Mouse (Mus musculus) mature B cell (primary cell): ENCODE data around the gene Prkce.
"Not testable (repeated sequence)": the region's sequence is repeated elsewhere in the genome, so short reads cannot be mapped to it uniquely, and the experiment has no call there.

Experiments
- in situ Hi-C: fragments of 300-500 bp; cut with MboI; formaldehyde crosslinking; loops from 2 replicates; pipeline ENCODE4 v1.14.3; 2019

The Prkce gene

DNA sequence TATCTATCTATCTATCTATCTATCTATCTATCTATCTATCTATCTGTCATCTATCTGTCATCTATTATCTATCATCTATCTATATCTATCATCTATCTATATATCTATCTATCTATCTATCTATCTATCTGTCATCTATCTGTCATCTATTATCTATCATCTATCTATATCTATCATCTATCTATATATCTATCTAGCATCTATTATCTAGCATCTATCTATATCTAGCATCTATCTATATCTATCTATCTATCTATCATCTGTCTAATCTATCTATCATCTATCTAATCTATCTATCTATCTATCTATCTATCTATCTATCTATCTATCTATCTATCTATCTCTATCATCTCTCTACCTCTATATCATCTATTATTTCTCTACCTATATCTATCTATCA lies 309.8 kb downstream of the Prkce start:
- in situ Hi-C loops = not testable (repeated sequence)

DNA sequence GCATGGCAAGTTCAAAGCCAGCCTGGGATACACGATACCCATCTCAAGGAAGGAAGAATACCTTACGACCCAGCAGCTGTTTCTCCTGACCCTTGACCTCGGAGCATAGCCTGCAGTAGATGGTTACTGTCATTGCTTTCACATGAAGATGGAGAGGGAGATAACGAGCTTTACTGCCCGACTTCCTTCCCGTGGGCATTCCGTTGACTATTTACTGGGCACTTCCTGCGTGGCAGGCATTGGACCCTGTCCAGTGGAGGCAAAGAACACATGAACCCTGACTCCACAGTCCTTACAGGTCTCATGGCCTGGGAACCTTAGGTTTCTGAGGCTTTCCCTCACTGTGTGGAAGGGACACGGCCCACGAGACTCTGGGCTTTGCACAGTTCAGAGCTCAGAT lies 311.8 kb downstream of the Prkce start:
- in situ Hi-C loops = no loop called here

- in situ Hi-C loops = no loop called here
Observed at GRCm38 (mm10) chr17:86482675-86483074, 315.1 kb downstream of the Prkce start.

DNA sequence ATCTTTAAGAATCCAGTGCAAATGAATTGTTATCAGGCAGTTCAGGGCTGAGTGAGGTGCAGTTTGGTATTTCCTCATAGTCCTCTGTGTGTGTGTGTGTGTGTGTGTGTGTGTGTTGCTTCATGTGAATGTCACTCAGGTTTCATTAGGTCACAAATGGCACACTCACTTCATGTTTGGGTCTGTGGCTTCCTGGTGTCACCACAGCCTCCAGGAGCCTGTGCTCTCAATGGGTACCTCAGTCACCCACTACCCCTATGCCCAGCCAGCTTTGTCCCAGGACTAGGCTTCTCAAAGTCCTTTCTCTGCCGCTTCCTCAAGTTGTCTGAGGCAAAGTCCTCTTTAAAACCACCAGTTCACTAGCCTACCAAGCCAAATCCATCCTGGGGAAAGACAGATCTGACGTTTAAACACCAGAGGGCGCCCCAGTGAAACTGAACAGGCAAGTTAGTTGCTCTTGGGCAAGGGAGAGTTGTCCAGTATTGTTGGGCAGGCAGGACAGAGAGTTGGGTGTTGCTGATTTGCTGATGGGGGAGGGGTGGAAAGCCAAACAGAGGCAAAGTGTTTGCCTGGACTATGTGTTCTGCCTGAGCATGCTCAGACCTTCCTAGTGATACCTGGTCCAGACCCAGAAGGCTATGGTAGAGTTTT lies 316.6 kb downstream of the Prkce start:
- in situ Hi-C loops = no loop called here

DNA sequence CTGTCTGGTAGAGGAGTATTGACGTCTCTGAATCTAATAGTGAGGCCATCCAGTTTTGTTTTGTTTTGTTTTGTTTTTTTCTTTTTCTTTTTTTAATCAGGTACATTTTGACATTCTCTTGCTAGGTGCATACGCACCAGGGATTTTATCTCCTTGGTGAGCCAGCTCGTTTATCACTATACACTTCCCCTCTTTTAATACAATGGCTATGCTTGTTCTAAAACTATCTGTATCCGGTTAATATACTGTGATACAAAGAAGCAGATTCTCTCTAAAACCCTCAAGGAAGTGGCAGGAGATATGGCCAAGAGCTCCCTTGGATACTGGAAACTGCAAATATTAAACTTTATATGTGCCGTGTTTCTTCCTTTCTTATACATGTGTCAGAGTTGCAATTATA lies 319.1 kb downstream of the Prkce start:
- in situ Hi-C loops = no loop called here

DNA sequence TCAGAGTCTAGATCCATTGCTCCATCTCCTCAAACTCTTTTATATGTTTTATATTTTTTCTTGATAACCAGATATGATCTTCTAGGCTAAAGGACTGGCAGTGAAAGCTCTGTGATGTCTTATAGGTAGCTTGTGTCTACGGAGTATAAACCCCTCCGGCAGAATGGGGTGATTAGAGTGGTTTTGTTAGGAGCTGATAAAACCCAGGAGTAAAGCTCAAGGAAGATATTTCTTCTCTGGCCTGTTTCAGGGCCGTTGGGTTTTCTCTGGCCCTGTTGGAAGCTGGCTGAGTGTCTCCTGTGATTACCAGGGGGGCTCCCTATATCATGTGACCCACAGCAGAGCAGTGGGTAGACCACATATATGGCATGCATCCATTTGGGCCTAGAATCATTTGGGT lies 319.9 kb downstream of the Prkce start:
- in situ Hi-C loops = no loop called here

DNA sequence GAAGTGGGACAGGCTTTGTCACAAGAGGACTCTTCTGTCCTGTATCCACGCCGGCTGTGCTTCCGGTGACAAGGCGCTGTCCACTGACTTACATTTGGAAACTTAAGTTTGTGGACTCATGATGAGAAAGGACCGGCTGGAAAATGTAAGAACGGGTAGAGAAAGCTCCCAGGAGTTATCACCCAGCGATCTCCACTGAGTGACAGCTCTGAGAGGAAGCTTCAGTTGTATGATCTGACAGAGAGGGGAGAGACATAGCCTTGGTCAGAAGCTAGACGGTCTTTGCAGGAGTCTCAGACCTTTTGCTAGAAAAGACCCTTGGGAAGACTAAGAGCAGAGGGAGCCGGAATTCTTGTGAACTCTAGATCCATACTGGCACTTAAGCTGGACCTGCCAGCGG lies 322.2 kb downstream of the Prkce start:
- in situ Hi-C loops = no loop called here

GRCm38 (mm10) chr17:86492376-86492775 lies 324.8 kb downstream of the Prkce start:
- in situ Hi-C loops = no loop called here

DNA sequence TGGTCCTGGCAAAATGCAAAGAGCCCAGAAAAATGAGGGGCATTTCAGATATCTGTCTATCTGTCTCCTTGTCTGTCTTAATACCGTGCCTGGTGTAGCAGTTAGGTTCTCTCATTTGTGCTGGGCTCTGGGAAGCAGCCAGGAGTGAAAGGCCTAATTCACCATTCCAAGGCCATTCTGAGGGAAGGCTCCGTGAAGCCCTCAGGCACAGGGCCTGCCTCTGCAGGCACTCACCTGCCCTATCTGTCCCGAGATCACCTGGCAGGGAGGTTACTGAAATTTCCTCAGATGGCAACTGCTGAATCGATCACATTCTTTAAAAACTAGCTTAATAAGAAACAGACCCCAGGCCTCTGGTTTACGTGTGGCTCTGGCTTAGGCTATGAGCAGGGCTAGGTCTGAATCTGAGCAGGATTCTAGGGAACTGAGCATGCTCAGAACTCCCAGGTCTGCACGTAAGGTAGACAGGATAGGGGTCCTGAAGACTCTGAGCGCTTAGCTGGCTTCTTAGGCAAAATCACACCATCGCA lies 326.4 kb downstream of the Prkce start:
- in situ Hi-C loops = no loop called here

DNA sequence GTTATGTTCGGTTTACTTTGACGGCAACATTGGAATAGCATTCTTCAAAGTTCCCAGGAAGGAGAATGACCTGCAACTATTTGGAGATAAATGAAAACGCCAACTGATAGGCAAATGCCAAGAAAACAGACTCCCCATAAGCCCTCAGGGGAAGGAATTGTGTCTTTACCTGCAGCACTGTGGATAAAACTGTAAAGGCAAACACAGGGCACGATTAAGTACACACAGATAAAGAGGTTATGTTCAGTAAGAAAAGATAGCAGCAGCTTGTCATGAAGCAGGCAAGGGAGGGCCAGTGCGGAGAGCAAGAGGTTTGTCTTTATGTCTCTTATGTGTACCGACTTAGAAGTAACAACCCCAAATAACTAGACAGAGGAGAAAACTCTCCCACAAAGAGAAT lies 326.9 kb downstream of the Prkce start:
- in situ Hi-C loops = no loop called here

GRCm38 (mm10) chr17:86494895-86495294 lies 327.3 kb downstream of the Prkce start:
- in situ Hi-C loops = no loop called here

DNA sequence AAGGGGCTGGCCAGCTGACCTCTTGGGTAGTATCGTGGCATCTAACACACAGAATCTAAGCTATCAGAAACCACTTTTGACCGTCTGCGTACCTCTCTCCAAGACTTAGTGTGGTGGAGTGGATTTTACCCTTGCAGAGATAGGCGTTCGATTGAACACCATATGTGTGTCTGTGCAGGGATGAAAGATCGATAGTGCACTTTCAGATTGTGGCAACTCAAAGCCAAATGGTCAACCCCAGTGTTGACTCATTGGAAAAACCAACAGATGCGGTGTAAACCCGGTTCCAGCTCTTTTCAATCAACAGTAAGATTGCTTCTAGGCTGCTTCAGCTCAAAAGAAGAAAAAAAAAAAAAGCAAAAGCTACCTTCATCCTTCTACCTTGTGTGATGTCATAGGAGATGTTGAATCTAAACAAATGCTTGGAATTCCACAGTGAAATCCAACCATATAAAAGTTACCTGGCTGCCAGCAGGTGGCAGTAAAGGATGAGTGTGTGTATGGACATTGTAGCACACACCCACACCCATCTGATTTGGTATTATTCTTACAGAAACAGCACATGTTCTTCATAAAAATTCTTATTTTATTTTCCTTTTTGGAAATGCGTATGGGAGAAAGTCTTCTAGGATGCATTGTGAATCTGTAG lies 328.7 kb downstream of the Prkce start:
- in situ Hi-C loops = no loop called here

DNA sequence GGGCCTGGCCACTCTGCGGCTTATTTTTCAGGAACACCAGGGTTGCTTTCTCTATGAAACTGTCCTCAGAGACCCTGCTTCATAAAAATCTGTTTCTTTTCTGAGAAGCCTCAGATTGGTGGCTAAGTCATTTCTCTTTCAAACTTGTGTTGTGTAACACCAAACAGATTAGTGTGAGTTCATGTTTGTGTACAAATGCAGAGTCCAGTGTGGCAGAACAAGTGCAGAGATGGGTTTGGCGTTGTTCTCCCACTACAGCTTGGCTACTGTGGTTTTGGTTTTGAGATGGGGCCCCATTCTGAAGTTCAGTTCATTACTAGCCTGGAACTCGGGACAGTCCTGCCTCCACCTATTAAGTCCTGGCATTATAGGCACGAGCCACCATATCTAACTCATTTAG lies 329.7 kb downstream of the Prkce start:
- in situ Hi-C loops = no loop called here

- in situ Hi-C loops = no loop called here
Observed at GRCm38 (mm10) chr17:86499359-86500045, 331.9 kb downstream of the Prkce start.

- in situ Hi-C loops = no loop called here
Observed at GRCm38 (mm10) chr17:86501393-86501792, 333.8 kb downstream of the Prkce start.

- in situ Hi-C loops = no loop called here
Observed at GRCm38 (mm10) chr17:86503208-86503897, 335.8 kb downstream of the Prkce start.

DNA sequence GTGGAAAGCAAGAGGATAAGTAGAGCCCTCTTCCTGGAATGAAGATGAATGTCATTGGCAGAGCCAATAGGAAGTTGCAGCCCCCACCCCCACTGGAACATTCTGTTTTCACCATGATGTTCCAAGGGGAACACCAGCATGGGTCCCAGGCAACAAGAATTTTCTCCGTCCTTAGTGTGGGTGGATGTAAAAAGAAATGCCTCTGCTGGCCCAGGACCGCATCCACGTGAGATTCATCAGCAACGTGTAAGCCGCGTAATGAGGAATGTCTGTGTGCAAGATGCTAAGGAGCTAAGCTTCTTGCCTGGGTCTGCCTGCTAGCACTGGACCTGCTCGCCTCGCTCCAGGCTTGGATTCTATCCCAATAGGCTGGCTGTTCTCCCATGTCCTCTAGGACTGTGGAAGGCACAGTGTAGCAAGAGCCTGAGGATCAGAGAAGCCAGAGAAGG lies 337.6 kb downstream of the Prkce start, which contains the start of gene Gm10309:
Gene Gm10309, minus strand, starts transcription at position 50 of the 449 bp plus-strand sequence.
- in situ Hi-C loops = no loop called here

DNA sequence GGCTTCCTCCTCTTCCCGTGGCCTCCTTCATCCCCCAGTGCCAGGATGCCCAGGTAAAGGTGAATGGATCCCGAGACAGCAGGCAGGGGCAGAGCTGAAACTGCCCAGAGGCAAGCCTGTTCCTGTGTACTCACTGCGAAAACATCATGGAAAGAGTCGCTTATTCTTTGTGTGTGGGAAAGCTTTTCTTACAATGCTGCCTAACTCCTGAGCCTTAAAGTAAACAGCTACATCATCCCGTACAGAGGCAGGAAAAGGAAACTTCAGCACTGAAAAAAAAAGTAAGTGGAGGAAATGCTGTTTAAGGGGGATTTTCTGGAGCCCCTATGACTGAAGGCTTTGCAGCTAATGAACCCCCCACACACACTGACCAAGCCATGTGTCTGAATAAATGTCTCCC lies 339.3 kb downstream of the Prkce start:
- in situ Hi-C loops = no loop called here

GRCm38 (mm10) chr17:86507342-86508211 lies 340.0 kb downstream of the Prkce start:
- in situ Hi-C loops = no loop called here

GRCm38 (mm10) chr17:86508212-86508490 lies 340.6 kb downstream of the Prkce start:
- in situ Hi-C loops = no loop called here

- in situ Hi-C loops = no loop called here
Observed at GRCm38 (mm10) chr17:86509871-86510270, 342.3 kb downstream of the Prkce start.
